Mouse (Mus musculus) liver, embryonic 12.5 days (tissue): ENCODE data around the gene Il16. TPM values are rescaled to one million over a fixed set of nuclear protein-coding genes. Genes with fewer than 3 reads are reported as not detected.

Experiments used
- ATAC-seq: fragments of 200-750 bp; cut with Nextera tagmentation; 2 replicates; pipeline ENCODE4 v1.8.0; 2017; ENCODE audit warnings: moderate number of reproducible peaks, mild to moderate bottlenecking, moderate library complexity
- H3K27ac ChIP-seq: fragments of 300-500 bp; sonication (generic); 2 replicates; pipeline ENCODE4 v1.5.1; 2016; ENCODE audit warnings: mild to moderate bottlenecking
- H3K27me3 ChIP-seq: fragments of 300-500 bp; sonication (generic); replicated peaks from 2 replicates; pipeline ENCODE4 v1.6.1; 2016; ENCODE audit warnings: mild to moderate bottlenecking, moderate library complexity
- H3K36me3 ChIP-seq: fragments of 300-500 bp; sonication (generic); 2 replicates; pipeline ENCODE4 v1.6.1; 2016; ENCODE audit warnings: mild to moderate bottlenecking, moderate library complexity
- H3K4me1 ChIP-seq: fragments of 300-500 bp; sonication (generic); 2 replicates; pipeline ENCODE4 v1.6.1; 2016
- H3K4me2 ChIP-seq: fragments of 300-500 bp; sonication (generic); 2 replicates; pipeline ENCODE4 v1.6.1; 2016; ENCODE audit warnings: mild to moderate bottlenecking, moderate library complexity
- H3K4me3 ChIP-seq: fragments of 300-500 bp; sonication (generic); 2 replicates; pipeline ENCODE4 v1.5.1; 2016; ENCODE audit warnings: mild to moderate bottlenecking, moderate library complexity
- H3K9ac ChIP-seq: fragments of 300-500 bp; sonication (generic); 2 replicates; pipeline ENCODE4 v1.6.1; 2016; ENCODE audit warnings: mild to moderate bottlenecking, moderate library complexity
- H3K9me3 ChIP-seq: fragments of 300-500 bp; sonication (generic); replicated peaks from 2 replicates; pipeline ENCODE4 v1.6.1; 2016; ENCODE audit warnings: mild to moderate bottlenecking, moderate library complexity
- WGBS: fragments of 180-500 bp; shearing (Covaris S2); methylation state at CpG from one replicate; pipeline ENCODE4 v1.1.7; 2016; ENCODE audit not compliant: insufficient replicate concordance; 5-methylcytosine and 5-hydroxymethylcytosine counted together
- polyA plus RNA-seq: library from polyadenylated mRNA; unstranded; fragments of >200 nt; fragmentation: Nextera tagmentation; extraction: Ambion mirVana; gene quantifications from 2 replicates; pipeline ENCODE4 v1.2.1, GENCODE M21; 2016

Il16 gene
- polyA plus RNA-seq, 1 experiment from 2014 or later = 4.7 TPM

DNA sequence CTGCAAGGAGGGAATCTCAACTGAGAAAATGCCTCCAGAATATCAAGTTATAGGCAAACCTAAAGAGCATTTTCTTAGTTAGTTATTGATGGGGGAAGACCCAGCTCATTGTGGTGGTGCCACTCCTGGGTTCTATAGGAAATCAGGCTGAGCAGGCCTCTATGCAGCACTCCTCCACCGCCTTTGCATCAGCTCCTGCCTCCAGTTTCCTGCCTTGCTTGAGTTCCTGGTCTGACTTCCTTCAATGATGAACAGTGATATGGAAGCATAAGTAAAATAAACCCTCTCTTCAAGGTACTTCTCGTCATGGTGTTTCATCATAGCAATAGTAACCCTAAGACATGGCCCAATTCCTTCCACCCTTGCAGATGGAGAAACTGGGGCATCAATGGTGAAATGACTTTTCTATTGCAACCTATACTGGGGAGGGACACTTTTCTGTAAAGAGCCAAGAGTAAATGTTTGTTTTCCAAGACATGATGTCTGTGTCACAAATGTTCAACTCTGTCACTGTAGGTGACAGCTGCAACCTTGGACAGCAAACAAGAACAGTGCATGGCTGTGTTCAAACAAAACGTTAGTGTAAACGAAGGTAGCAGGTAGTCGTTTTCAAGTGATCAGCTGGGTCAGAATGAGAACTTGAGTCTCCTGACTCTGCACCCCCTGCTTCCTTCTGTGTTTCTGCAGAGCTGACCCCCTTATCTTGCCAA, 77.4 kb downstream of the Il16 start:
- no peak overlapping the region for H3K9ac ChIP-seq
- WGBS = 58% methylated on average over 5 of the region's 5 CpGs
- no peaks in the 10 kb centered on the region for H3K4me1 ChIP-seq
- ATAC-seq = no peak
- no peak overlapping the region for H3K4me3 ChIP-seq
- no peak overlapping the region for H3K27ac ChIP-seq
- H3K36me3 ChIP-seq = no peaks in the 10 kb centered on the region
- no peaks in the 10 kb centered on the region for H3K9me3 ChIP-seq
- no peaks in the 10 kb centered on the region for H3K27me3 ChIP-seq
- no peak overlapping the region for H3K4me2 ChIP-seq

GRCm38 (mm10) chr7:83666087-83666595, 79.4 kb downstream of the Il16 start:
- no peaks in the 10 kb centered on the region for H3K27me3 ChIP-seq
- ATAC-seq = no peak
- WGBS = 66% methylated on average over 4 of the region's 4 CpGs
- no peak overlapping the region for H3K4me2 ChIP-seq
- H3K27ac ChIP-seq = no peak overlapping the region
- no peaks in the 10 kb centered on the region for H3K36me3 ChIP-seq
- H3K4me3 ChIP-seq = no peak overlapping the region
- H3K9me3 ChIP-seq = no peaks in the 10 kb centered on the region
- H3K4me1 ChIP-seq = no peaks in the 10 kb centered on the region
- H3K9ac ChIP-seq = no peak overlapping the region

GRCm38 (mm10) chr7:83662711-83663375, 82.7 kb downstream of the Il16 start:
- Histone ChIP-seq H3K36me3 (no peaks in the 10 kb centered on the region), H3K9me3 (no peaks in the 10 kb centered on the region), H3K4me2 (no peak overlapping the region), H3K4me1 (no peaks in the 10 kb centered on the region), H3K27ac (no peak overlapping the region), H3K9ac (no peak overlapping the region), H3K4me3 (no peak overlapping the region), H3K27me3 (no peaks in the 10 kb centered on the region)
- no peak for ATAC-seq
- WGBS = 63% methylated on average over 6 of the region's 6 CpGs

GRCm38 (mm10) chr7:83661763-83662162, 83.8 kb downstream of the Il16 start:
- 81% methylated on average over 3 of the region's 3 CpGs for WGBS
- H3K4me1 ChIP-seq = no peaks in the 10 kb centered on the region
- ATAC-seq = no peak
- H3K27ac ChIP-seq = no peak overlapping the region
- H3K9ac ChIP-seq = no peak overlapping the region
- no peaks in the 10 kb centered on the region for H3K36me3 ChIP-seq
- no peak overlapping the region for H3K4me3 ChIP-seq
- H3K9me3 ChIP-seq = no peaks in the 10 kb centered on the region
- no peaks in the 10 kb centered on the region for H3K27me3 ChIP-seq
- H3K4me2 ChIP-seq = no peak overlapping the region

DNA sequence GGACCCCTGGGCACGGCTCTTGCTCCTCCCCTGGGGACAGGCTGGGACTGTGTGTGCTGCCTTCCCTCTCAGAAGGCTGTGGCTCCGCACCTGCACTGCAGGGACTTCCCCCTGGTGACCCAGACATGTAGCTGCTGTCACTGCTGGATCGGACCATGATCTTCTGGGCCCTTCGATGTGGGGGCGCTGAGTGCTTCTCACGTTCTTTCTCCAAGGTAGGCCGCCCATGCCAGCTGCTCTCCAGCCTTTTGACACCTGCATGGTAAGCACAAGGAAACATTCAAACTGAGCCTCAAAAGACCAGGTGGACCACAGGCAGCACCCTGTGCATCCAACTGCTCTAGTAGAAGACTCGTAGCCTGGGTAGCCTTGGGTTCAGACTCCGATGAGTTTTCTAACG, 84.5 kb downstream of the Il16 start:
- Histone ChIP-seq H3K9ac (no peak overlapping the region), H3K27me3 (no peaks in the 10 kb centered on the region), H3K36me3 (no peaks in the 10 kb centered on the region), H3K4me1 (no peaks in the 10 kb centered on the region), H3K27ac (no peak overlapping the region), H3K4me2 (no peak overlapping the region), H3K9me3 (no peaks in the 10 kb centered on the region), H3K4me3 (no peak overlapping the region)
- WGBS = 77% methylated on average over 10 of the region's 10 CpGs
- ATAC-seq = no peak

DNA sequence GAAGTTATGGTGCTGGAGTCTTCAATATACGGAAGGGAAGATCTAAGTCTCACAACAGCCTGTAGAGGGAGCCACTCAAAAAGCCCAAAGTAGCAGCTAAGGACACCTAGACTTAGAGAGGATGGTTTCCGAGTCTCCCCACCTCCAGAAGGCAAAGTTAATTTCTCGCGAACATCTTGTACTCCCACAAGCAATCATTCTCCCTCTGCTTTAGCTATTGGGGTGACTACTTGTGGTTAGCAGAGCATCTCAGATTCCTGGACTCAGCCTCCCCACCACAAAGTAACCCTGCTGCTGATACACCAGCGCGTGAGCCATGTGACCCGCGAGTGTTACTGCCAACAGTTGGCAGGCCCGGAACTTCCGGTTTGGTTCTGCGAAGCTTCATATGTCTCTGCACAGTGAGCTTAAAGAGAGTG, 85.2 kb downstream of the Il16 start:
- WGBS = 86% methylated on average over 11 of the region's 11 CpGs
- Histone ChIP-seq H3K4me1 (no peaks in the 10 kb centered on the region), H3K27ac (no peak overlapping the region), H3K27me3 (no peaks in the 10 kb centered on the region), H3K36me3 (no peaks in the 10 kb centered on the region), H3K4me3 (no peak overlapping the region), H3K9me3 (no peaks in the 10 kb centered on the region), H3K9ac (no peak overlapping the region), H3K4me2 (no peak overlapping the region)
- no peak for ATAC-seq

DNA sequence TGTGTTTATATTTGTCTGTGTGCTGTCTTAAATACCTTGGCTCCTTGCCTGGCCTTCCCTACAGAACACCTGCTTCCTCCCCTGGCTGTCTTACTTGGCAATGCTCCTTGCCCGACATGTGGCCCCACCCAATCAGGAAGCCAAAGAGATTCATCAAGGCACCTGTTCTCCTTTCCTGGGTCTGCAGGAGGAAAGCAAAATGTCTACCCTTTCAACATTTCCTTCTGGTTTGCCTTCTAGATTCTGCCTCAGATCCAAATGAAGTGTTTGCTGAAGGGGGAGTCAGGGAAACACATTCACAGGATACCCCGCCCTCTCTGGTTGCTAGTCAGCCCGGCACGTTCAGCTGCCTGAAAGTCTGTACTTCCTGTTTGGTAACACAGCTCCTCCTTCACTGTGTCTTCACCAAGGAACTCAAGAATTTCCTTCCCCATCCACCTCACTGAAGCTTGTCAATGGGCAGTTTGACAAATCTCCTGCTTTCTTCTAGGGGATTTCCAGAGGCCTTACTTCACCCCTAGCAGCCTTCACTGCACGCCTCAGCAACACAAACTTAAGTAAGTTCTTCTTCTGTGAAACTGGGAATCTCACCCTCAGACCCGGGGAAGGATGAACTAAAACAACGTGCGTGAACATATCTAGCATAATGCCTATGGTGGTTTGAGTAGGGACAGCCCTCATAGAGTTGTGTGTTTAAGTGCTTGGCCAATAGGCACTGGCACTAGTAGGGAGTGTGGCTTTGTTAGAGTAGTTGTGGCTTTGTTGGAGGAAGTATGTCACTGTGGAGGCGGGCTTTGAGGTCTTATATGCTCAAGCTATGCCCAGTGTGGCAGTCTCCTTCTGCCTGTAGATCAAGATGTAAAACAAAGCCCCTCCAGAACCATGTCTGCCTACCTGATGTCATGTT, 86.1 kb downstream of the Il16 start:
- Histone ChIP-seq H3K4me3 (no peak overlapping the region), H3K9me3 (no peaks in the 10 kb centered on the region), H3K27me3 (no peaks in the 10 kb centered on the region), H3K4me1 (no peaks in the 10 kb centered on the region), H3K36me3 (no peaks in the 10 kb centered on the region), H3K27ac (no peak overlapping the region; the same call in 1 of the 2 replicates), H3K9ac (no peak overlapping the region), H3K4me2 (no peak overlapping the region)
- ATAC-seq = no peak
- WGBS = 48% methylated on average over 9 of the region's 9 CpGs

GRCm38 (mm10) chr7:83658716-83659115, 86.8 kb downstream of the Il16 start:
- WGBS = 60% methylated on average over 1 of the region's 1 CpGs
- Histone ChIP-seq H3K9ac (no peak overlapping the region), H3K36me3 (no peaks in the 10 kb centered on the region), H3K9me3 (no peaks in the 10 kb centered on the region), H3K4me1 (peaks cover 2% of the 10 kb centered on the region; the same call in 1 of the 2 replicates), H3K4me2 (no peak overlapping the region), H3K27me3 (no peaks in the 10 kb centered on the region), H3K27ac (peak overlapping the region; percentile 45; the same call in 1 of the 2 replicates), H3K4me3 (no peak overlapping the region)
- no peak for ATAC-seq

DNA sequence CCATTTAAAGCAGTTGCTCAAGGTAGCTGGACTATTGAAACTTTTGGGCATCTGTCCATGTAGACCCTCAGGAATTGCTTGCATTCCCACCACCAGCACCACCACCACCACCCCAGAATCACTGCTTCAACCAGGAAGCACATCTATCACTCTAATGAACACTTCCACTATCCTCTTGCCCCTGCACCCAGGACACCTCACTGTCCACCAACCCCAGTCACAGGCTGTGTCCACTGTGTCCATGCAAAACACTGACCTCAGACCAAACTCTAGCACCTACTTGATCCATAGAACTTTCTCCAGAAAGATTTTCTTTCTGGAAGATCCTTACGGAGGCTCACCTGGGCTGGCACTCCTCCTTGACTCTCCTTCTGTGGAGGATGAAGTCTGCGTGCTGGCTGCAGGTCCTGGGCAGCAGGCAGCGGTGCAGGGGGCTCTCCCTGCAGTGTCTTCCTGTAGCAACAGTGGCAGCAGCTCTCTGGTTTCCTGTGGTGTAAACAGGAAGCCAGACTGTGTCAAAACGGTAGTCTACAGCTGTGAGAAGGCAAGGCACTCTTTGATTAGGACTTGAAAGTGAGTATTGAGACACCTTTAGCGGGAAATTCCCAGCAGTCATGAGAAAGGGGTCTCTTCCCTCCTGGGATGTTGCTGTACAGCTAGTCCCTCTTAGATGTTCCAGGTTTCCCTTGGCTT, 90.4 kb downstream of the Il16 start:
- ATAC-seq = no peak

GRCm38 (mm10) chr7:83654196-83654595, 91.3 kb downstream of the Il16 start:
- H3K4me3 ChIP-seq = peak overlapping the region; percentile 35; the same call in 1 of the 2 replicates
- H3K4me2 ChIP-seq = peak overlapping the region; percentile 34

More for the DNA sequence above, 90.4 kb downstream of the Il16 start:
- Histone ChIP-seq H3K27ac (peak overlapping the region; percentile 12; the same call in 1 of the 2 replicates), H3K27me3 (no peaks in the 10 kb centered on the region), H3K36me3 (no peaks in the 10 kb centered on the region), H3K4me3 (peak overlapping the region; percentile 35), H3K4me1 (peaks cover 6% of the 10 kb centered on the region; the same call in 1 of the 2 replicates), H3K9ac (no peak overlapping the region), H3K4me2 (peak overlapping the region; percentile 34; the same call in 1 of the 2 replicates), H3K9me3 (no peaks in the 10 kb centered on the region)
- WGBS = 13% methylated on average over 5 of the region's 5 CpGs

DNA sequence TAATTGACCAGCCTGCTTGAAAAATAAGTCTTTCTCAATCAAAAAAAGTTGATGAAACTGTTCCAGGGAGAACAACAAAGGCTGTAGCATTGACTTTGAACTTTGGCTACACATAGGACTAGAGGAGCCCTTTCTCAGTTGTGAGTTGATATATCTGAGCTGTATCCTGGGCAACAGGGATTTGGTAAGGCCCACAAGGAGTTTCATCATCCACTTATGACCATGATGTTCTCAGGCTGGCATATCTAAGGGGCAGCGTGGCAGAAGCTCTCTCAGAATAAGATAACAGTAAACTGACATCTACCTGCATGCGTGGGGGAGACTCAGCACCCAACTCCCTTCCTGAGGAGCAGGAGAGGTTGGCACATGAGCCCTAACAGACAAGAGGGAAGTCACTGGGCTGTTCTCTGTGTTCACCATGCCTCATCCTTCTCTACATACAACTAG, 91.9 kb downstream of the Il16 start:
- Histone ChIP-seq H3K36me3 (no peaks in the 10 kb centered on the region), H3K4me1 (peaks cover 6% of the 10 kb centered on the region; the same call in 1 of the 2 replicates), H3K27me3 (no peaks in the 10 kb centered on the region), H3K4me2 (peak overlapping the region; percentile 34; the same call in 1 of the 2 replicates), H3K27ac (no peak overlapping the region), H3K9me3 (no peaks in the 10 kb centered on the region), H3K9ac (no peak overlapping the region), H3K4me3 (no peak overlapping the region)
- WGBS = 53% methylated on average over 2 of the region's 2 CpGs
- ATAC-seq = no peak

More at GRCm38 (mm10) chr7:83654196-83654595, 91.3 kb downstream of the Il16 start:
- Histone ChIP-seq H3K9ac (no peak overlapping the region), H3K27me3 (no peaks in the 10 kb centered on the region), H3K27ac (no peak overlapping the region), H3K36me3 (no peaks in the 10 kb centered on the region), H3K9me3 (no peaks in the 10 kb centered on the region), H3K4me1 (peaks cover 6% of the 10 kb centered on the region; the same call in 1 of the 2 replicates)
- 41% methylated on average over 2 of the region's 2 CpGs for WGBS
- ATAC-seq = no peak
